7 mouse cellular contexts compared by ENCODE assay signal in the genomic region with DNA sequence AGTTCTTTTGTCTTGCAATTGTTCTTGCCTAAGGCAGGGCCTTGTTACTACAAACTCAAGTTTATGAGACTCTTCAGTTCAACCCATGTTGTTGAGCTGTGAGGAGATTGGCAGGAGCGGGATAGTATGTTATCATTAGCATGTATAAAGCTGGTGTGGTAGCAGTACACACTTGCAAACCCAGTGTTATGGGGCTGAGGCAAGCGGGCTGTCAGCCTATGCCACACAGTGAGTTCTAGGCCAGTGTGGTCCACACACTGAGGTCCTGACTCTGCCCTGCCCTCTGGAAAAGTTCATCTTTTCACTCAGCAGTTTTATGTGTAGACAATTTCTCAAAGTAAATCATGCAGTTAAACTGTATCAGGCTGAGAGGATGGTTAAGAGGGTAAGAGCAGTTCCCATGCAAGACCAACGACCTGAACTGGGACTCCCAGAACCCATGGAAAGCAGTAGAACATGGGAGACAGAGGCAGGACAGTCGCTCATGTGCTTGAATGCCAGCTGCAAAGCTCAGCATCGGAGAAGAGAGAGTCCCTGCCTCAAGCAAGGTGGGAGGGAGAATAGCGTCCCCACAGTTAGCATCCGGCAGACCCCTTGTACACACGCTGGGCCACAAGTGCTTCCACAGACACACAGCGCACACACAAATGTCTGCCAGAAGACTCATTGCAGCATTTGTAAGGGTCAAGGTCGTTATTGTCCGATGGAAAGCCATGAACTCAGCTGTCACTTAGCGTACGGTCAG. TPM values are rescaled to one million over a fixed set of nuclear protein-coding genes. Genes with fewer than 3 reads are reported as not detected.
A peak's percentile ranks its signal among the peaks of the same experiment; 100 is the strongest.
DNase-seq lines count a peak whose midpoint lies in the region; ATAC-seq lines count a peak whose summit lies in the region.

No protein-coding gene starts in this region.

- 0 out of 2 replicates have a peak, but pooled peaks cover 12% of the 10 kb centered on the region for H3K4me1 ChIP-seq in lung, embryonic 15.5 days
- H3K4me1 ChIP-seq in forebrain, embryonic 15.5 days: peaks cover 38% of the 10 kb centered on the region
- H3K4me1 ChIP-seq in limb, embryonic 13.5 days: peaks cover 31% of the 10 kb centered on the region
- no peaks in the 10 kb centered on the region for H3K4me1 ChIP-seq in stomach, embryonic 15.5 days

- WGBS in lung, embryonic 15.5 days: 85% methylated on average over 13 of the region's 13 CpGs
- 89% methylated on average over 13 of the region's 13 CpGs for WGBS in forebrain, embryonic 15.5 days
- WGBS in limb, embryonic 13.5 days: 87% methylated on average over 13 of the region's 13 CpGs
- 88% methylated on average over 13 of the region's 13 CpGs for WGBS in stomach, embryonic 15.5 days

- H3K27me3 ChIP-seq in lung, embryonic 15.5 days: no peaks in the 10 kb centered on the region
- no peaks in the 10 kb centered on the region for H3K27me3 ChIP-seq in forebrain, embryonic 15.5 days
- H3K27me3 ChIP-seq in limb, embryonic 13.5 days: no peaks in the 10 kb centered on the region
- H3K27me3 ChIP-seq in stomach, embryonic 15.5 days (replicated peaks): no peaks in the 10 kb centered on the region

- no peaks in the 10 kb centered on the region for H3K36me3 ChIP-seq in lung, embryonic 15.5 days
- no peaks in the 10 kb centered on the region for H3K36me3 ChIP-seq in forebrain, embryonic 15.5 days
- no peaks in the 10 kb centered on the region for H3K36me3 ChIP-seq in limb, embryonic 13.5 days
- no peaks in the 10 kb centered on the region for H3K36me3 ChIP-seq in stomach, embryonic 15.5 days

- no peak overlapping the region for H3K4me3 ChIP-seq in lung, embryonic 15.5 days
- H3K4me3 ChIP-seq in forebrain, embryonic 15.5 days: peak overlapping the region; percentile 76
- peak overlapping the region; percentile 73 for H3K4me3 ChIP-seq in limb, embryonic 13.5 days
- H3K4me3 ChIP-seq in stomach, embryonic 15.5 days (replicated peaks): no peak overlapping the region

- no peak overlapping the region for H3K9ac ChIP-seq in lung, embryonic 15.5 days
- H3K9ac ChIP-seq in forebrain, embryonic 15.5 days (replicated peaks): no peak overlapping the region
- H3K9ac ChIP-seq in limb, embryonic 13.5 days: 0 out of 2 replicates have a peak overlapping the region, but pooled peaks have one; percentile 88
- no peak overlapping the region for H3K9ac ChIP-seq in stomach, embryonic 15.5 days

- H3K27ac ChIP-seq in lung, embryonic 15.5 days: no peak overlapping the region
- no peak overlapping the region for H3K27ac ChIP-seq in forebrain, embryonic 15.5 days (replicated peaks)
- no peak overlapping the region for H3K27ac ChIP-seq in limb, embryonic 13.5 days
- H3K27ac ChIP-seq in stomach, embryonic 15.5 days: no peak overlapping the region

- ATAC-seq in lung, embryonic 15.5 days (ENCODE audit: borderline replicate concordance, extremely low read depth, low FRiP score, low TSS enrichment): no peak
- no peak for ATAC-seq in forebrain, embryonic 15.5 days (replicated peaks)
- no peak for ATAC-seq in limb, embryonic 13.5 days (ENCODE audit: low FRiP score, low read depth)
- no peak for ATAC-seq in stomach, embryonic 15.5 days (ENCODE audit: insufficient read depth, low FRiP score, low read depth)

- H3K4me2 ChIP-seq in lung, embryonic 15.5 days: peak overlapping the region; percentile 73; the same call in 1 of the 2 replicates
- H3K4me2 ChIP-seq in forebrain, embryonic 15.5 days (replicated peaks): peak overlapping the region; percentile 51
- H3K4me2 ChIP-seq in limb, embryonic 13.5 days (replicated peaks): peak overlapping the region; percentile 79
- H3K4me2 ChIP-seq in stomach, embryonic 15.5 days: peak overlapping the region; percentile 85; the same call in 1 of the 2 replicates

- DNase-seq in lung, postnatal 14 days: no peak
- no peak for DNase-seq in urinary bladder, postnatal 36 days (ENCODE audit: low spot score in 2 of 2)
- no peak for DNase-seq in lung, postnatal 4 days

- H3K9me3 ChIP-seq in lung, embryonic 15.5 days: no peaks in the 10 kb centered on the region
- no peaks in the 10 kb centered on the region for H3K9me3 ChIP-seq in forebrain, embryonic 15.5 days
- no peaks in the 10 kb centered on the region for H3K9me3 ChIP-seq in limb, embryonic 13.5 days
- no peaks in the 10 kb centered on the region for H3K9me3 ChIP-seq in stomach, embryonic 15.5 days

RNA-seq across cellular contexts. Expression of gene Slc36a4, which starts 1.5 kb away (rescaled TPM):
- polyA plus RNA-seq in lung, embryonic 15.5 days (2015; fragmentation: Nextera tagmentation; extraction: Ambion mirVana): 12.3 and 12.6 TPM in 2 replicates
- polyA plus RNA-seq in forebrain, embryonic 15.5 days (2015; fragmentation: Nextera tagmentation; extraction: Ambion mirVana): 28.6 and 29.8 TPM in 2 replicates
- 20.7 and 22.8 TPM in 2 replicates for polyA plus RNA-seq in limb, embryonic 13.5 days (2015; fragmentation: Nextera tagmentation; extraction: Ambion mirVana)
- polyA plus RNA-seq in stomach, embryonic 15.5 days (2015; fragmentation: Nextera tagmentation; extraction: Ambion mirVana): 10.0 and 10.9 TPM in 2 replicates

Comparison
In these comparisons a context has a peak if more than half of its experiments do, and no peak if none do; other contexts are left out.
1. H3K4me3 ChIP-seq: peak in forebrain, embryonic 15.5 days (single experiment) and limb, embryonic 13.5 days (single experiment); none in lung, embryonic 15.5 days (single experiment) and stomach, embryonic 15.5 days (single experiment).
2. Peak in every context shown above with its lines, with median percentiles within 50 percentile points of each other: H3K4me2 ChIP-seq.